Mouse (Mus musculus): ENCODE measurements around the gene Gns.
"Not testable (repeated sequence)": the region's sequence is repeated elsewhere in the genome, so short reads cannot be mapped to it uniquely, and the experiment has no call there.

Gene Gns

DNA sequence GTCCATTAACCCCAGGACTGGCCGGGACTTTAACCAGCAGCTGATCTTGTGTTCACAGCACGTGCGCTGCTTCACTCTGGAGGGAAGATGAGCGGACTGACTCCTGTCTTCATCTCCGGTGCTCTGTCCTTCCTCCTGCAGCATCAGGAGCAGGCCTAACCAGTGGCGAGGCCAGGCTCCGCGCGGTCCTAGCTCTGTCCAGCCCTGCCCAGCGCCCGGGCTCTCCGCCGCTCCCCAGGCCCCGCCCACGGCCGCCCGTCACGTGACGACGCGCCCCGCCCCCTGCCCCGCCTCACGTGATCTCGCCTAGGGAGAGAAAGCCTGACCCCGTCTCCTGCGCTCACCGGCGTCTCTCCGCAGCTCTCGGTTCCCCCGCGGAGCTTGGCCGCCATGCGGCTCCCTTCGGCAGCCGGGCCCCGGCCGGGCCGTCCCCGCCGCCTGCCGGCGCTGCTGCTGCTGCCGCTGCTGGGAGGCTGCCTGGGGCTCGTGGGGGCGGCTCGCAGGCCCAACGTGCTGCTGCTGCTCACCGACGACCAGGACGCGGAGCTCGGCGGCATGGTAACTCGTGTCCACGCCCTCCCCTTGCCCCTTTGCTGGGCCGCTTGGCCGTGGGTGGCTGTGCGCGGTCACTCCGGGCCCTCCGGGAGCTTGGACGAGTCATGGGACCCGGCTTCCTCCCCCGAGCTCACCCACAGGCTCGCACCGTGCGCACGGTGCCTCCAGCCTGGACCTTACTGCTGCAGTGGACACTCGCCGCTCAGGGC, at the start of gene Gns:
Gns (plus strand) TSS at position 290 of the 764 bp plus-strand sequence.
- DNase-seq (ENCODE audit: low read depth): peak; percentile 54

DNA sequence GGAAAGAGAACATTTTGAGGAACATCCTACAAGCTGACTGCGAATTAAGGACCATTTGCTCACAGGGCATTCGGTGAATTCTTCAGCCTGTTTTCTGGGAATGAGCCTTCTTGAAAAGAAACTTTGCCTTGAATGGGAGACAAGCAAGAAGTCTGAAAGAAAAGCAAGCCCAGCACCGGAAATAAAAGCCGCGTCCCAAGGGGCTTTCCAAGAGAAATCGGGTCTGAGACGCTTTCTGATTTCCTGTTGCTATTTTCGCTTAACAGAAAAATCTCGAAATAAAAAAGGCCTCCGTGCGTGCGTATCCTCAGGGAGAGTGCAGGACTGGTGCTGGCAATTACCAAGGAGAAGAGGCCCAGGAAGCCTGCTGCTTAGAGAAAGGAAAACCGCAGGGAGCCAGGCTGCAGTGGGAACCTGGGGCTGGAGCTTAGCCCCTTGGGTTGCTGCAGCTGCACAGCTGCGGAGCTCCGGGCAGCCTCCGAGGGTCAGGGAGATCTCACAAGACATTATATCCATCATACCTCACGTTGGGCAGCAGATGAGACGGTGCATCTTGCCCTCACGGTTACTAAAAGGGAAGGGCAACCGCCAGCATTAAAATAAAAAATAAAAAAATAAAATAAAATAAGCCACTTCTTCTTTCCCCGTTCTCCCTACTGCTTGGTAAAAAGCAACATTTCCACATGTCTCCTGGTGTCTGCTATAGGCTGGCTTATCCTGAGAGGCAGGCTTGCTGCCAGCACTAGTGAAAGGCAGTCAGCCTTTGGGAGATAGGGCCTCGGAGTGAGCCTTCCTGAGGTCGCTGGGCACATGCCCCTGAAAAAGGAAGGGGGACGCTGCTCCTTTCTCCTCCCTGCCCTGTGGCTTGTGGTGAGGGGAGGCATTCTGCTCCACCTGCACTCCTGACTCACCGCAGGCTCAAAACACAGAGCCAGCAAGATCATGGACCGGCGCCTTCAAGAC, 49.3 kb upstream of the Gns start:
- DNase-seq (ENCODE audit: low read depth): no peak

DNA sequence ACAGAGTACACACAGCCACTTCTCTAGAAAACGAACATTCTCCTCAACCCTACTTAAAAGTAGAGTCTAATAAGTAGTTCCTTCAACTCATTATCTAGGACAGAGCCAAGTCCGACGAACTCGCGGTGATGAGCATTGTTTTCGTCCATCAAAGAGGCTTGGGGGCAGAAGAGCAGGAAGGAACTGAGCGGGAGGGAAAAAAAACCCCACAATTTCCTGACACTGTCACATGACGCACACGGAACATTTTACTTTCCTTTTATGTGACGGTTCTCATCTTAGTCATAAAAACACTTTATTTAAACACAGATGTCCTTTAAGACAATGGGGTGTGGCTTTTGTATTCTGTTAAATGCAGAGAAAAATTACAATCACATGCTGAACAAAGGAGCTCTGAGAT, 48.5 kb upstream of the Gns start:
- DNase-seq (ENCODE audit: low read depth): no peak

DNA sequence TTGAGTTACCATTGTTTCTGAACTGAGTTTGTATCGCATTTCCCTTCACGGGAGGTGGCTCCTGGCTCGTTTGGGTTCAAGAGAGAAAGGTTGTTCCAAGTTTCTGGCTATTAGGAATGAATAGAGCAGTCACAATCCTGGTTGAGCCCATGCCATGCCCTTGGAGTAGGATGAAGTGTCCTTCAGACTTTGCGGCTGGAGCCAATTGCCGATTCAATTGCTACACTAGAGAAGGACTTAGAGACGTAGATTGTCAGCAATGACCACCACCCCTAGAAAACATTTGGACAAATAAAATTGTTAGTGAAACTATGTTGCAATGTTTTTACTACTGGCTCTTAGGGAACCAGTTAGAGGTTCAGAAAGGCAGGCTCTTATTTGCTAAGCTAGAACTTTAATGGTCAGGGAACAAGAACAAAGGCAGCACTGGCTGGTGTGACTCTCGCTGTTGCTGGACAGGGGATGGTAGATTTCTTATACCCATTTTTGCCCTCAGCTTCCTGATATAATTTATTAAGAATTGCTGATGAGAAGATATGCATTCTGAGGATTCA, 46.4 kb upstream of the Gns start:
- DNase-seq (ENCODE audit: low read depth): no peak

DNA sequence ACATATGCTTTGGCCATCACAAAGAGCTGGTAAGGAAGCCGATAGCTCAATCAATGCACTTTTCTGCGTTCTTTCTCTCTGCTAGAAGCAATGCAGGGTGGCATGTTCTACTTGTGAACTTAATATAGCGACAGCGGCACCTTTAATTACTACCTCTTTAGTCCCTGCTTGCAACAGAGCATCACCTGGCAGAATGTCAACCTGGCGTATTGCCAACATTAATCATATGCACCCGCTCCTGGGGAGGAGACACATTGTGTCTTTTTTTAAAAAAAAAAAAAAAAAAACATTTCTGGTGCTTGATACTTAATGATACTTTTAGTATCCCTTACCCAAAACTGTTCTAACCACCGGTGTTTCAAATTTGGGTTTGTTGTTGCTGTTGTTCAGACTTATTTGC, 41.4 kb upstream of the Gns start:
- DNase-seq (ENCODE audit: low read depth): no peak

DNA sequence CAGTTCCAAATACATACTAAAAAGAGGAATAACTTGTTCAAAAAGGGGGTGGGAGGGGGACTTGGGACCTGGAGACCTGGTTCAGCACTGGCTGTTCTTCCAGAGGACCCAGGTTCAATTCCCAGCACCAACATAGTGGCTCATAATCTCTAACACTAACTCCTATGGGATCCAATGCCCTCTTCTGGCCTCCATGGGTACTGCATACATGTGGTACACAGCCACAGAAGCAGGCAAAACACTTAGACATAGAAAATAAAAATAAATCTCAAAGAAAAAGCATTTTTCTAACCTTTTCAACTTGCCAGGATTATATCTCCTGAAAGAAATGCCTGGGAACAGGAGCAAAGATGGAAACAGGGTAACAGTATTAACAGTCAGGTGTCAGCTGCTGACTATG, 38.7 kb upstream of the Gns start:
- DNase-seq (ENCODE audit: low read depth): no peak

DNA sequence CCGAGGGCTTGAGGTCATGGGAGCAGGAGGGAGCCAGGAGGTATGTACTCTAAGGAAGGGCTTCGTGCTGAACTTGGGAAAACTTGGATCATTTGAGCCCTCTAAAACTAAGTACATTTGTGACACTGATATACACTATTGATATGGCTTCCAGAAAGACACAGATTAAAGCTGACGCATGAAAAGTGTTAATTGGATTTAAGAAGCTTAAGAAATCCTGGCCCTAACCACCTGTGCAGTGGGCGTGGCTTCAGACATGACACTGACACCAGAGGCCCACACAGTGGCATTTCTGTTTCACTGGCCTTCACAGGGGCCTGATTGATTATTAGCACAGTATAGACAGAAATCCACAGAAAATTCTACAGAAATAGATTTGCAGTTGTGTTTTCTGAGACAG, 35.3 kb upstream of the Gns start:
- no peak for DNase-seq (ENCODE audit: low read depth)

DNA sequence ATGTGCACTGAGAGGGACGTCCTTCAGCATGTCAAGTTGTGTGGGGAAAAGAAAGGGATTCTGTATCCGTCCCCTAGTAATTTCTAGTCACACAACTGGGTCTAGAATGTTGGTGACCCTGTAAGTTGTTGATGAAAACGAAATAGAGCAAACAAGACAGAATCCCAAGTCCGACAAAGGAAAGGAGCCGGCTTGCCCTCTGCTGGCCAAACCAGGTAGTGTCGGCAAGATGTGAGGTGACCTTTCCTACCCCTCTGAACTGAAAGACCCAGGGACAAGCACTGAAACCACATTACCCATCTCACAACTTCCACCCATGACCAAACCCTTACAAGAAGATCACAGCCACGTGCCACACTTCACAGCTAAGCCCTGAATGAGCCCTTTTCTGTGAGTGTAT, 34.0 kb upstream of the Gns start:
- peak; percentile 59 for DNase-seq (ENCODE audit: low read depth)

DNA sequence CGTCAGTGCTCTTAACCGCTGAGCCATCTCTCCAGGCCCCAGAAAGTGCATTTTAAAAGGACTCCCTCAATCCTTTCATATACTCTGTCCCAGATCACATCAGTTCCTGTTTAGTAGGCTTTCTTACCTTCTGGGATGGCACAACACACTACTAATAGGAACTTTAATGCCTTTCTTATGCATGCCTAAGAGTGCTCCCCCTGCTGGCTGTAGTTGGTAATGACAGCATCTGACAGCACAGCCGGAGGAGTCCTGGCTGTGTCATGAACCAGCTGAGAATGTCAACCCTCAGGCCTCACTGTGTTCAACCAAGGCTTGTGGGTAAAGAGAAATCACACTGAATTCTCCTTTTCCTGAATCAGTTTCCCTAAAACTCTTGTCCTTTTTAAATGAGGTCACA, 30.3 kb upstream of the Gns start:
- DNase-seq (ENCODE audit: low read depth): peak; percentile 43

DNA sequence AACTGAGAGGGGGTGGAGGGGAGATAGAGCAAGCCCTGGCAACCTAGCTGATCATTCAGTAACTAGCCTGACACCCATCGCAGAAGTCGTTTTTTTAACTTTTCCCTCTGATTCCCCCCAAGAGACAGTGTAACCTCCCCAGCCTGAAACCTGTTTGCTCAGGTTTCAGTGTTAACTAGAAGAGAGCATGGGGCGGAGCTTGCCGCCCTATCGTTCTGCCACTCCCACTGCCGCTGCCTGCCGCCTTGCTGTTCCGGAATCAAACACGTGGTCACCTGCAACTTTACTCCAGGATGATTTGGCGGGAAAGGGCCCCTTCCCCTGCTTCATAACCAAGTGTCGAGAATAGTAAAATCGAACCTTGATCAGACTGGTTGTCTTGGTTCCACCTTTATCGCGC, 28.4 kb upstream of the Gns start:
- DNase-seq (ENCODE audit: low read depth): not testable (repeated sequence)

DNA sequence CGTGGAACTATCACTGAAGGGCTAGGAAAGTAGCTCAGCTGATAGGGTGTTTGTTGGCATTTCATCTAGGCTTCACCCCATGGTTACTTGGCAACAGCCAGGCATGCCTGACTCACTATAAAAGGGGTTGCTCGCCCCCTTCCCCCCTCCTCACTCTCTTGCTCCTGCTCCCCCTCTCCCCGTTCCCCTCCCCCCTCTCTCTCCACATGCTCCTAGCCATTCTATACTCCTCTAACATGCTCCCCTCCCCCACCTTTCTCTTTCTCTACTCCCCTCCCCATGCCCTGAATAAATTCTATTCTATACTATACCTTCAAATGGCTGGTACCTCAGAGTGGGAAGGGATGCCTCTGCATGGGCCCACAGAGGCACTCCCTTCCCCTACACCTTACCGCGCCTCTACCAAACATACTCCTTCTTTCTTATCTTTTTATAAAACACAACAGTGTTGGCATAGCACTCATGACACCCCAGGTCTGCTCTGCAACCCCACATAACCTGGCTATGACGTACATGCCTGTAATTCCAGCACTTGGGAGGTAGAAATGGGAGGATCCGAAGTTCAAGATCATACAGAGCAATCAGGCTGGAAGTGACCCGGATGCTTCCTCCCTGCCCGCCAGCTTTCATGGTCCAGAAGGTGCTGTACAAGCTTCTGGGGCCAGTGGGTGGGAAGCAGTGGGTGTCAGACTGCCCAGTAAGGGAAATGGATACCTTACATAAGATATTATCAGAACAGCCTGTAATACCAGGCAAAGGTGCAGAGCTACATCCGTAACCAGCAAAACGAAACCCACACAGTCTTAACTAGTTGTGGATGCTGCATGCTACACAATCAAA, 23.9 kb upstream of the Gns start:
- DNase-seq (ENCODE audit: low read depth): no peak

DNA sequence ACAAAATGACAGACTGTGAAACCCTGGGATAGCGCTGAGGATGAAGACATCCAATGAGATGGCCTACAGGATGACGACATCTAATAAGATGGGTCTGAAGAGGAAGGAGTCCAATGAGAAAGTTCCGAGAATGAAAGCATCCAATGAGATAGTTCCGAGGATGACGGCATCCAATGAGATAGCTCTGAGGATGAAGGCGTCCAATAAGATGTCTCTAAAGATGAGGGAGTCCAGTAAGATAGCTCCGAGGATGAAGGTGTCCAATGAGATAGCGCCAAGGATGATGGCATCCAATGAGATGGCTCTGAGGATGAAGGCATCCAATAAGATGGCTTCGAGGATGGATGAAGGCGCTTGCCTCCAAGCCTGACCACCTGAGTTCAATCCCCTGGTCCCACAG, 22.6 kb upstream of the Gns start:
- no peak for DNase-seq (ENCODE audit: low read depth)

DNA sequence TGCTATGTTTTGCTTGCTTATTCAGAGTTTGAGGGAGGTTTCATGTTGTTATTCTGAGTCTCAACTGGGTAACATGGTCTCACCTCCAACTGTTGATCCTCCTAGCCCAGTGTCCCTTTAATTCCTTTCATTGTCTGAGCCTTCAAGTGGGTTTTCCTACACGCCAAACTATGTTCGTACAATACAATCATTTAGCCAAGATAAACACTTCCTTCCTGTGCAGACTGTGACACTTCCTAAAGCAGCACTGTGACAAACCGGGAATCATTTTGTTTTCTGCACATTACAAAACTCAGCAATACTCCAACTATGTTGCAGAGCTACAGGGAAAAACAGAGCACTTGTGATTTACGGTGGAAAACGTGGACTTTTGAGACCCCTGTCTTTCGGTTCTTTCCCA, 21.0 kb upstream of the Gns start:
- DNase-seq (ENCODE audit: low read depth): no peak

DNA sequence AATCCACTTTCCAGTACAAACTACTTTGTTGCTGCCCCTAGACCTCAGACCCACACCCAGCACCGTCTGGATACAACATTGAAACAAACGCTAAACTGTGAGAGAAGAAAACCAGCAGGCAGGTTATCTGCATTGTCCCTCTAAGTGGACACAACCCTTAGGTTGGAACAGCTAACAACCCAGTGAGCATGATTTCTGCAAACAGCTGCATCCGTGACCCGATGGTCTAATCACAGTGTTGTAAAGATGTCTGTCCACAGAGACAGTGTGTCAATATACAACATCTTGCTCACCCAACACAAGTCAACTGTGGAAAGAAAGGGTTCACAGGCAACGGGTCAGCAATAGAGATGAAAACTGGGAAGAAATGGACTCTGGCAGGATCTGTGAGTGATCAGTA, 15.6 kb upstream of the Gns start:
- no peak for DNase-seq (ENCODE audit: low read depth)

DNA sequence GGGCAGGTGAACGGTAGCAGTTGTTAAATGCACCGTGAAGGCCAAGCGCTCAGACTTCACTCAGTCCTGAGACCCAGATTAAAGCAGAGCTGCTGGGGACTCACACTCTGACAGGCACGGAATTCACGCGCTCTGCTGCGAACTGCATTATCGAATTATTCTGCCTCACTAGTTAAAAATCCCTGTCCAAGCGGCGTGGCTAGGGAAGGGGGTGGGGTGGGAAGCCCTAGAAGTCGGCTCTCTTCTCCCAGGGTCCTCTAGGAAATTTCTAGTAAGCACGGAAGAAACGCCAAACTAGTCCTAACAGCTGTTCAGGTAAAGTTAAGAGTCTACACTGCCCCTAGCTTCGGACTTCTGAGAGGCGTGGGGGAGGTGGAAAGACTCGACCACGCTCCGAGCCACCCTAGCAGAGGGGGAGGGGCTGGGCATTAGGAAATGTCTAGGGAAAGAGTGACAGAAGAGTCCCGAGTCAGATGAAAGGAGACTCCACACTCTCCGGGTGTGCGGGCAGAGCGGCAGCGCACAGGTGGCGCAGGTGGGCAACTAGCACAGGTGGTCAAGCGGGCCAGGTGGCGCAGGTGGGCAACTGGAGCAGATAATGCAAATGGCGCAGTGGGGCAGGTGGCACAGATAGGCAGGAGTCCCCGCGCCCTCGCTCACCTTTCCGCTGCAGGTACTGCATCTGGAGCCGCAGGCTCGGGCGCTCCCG, 14.4 kb upstream of the Gns start:
- no peak for DNase-seq (ENCODE audit: low read depth)

DNA sequence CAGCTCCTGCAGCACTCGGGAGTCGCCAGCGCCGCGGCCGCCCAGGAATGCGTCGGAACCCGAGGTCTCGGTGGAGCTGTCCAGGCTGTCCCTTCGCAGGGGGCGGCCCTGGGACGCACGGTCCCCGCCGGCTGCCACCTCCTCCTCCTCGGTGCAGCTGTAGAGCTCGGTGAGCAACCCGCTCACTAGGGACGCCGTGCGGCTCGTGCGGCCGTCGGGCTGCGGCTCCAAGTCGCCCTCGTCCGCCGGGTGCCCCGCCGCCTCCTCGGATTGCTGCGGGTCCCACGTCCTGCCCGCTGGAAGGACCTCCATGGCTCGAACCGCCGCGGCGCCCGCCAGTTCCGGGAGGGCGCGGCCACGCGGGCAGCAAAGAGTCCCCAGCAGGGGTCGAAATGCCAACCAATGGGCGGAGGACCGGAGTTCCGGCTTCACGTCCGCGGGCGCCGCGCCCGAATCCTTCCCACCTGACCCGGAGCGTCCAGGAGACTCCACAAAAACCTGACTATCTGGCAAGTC, 13.8 kb upstream of the Gns start, which contains the start of gene Tbc1d30:
Tbc1d30 (minus strand) TSS at position 213 of the 516 bp plus-strand sequence.
- DNase-seq (ENCODE audit: low read depth): no peak

DNA sequence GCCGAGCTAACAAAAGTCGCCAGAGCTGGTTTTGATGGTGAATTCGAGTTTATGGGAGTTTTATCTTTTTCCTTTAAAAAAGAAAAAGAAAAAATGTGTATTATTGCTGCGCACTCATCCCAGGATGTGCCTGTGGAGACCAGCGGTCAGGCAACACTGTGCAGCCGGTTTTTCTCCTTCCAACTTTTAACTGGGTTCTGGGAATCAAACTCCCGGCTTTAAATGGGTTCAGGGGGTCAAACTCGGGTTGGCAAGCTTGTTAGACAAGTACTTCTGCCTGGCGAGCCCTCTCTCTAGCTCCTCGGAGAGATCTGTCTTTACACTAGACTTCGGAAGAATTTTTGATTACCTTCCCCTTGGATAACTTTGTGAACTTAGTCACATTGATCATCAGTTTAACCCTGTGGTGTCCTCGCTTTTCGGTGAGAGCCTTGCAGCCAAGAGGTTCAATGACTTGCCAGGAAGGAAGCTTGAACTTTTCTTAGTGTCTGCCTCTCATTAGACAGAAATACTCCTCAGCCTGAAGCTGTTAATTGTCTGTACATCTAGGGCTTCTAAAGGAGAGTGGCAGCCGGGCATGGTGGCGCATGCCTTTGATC, 13.1 kb upstream of the Gns start:
- no peak for DNase-seq (ENCODE audit: low read depth)

DNA sequence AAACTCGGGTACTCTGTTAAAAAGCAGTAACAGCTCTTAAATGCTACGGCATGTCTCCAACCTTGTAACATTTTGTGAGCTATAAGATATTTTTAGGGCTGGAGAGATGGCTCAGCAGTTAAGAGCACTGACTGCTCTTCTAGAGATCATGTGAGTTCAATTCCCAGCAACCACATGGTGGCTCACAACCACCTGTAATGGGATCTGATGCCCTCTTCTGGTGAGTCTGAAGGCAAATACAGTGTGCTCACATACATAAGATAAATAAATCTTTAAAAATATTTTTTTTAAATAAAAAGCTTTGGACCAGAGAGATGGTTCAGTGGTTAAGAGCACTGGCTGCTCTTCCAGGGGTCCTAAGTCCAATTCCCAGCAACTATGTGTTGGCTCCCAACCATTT, 4.5 kb upstream of the Gns start:
- DNase-seq (ENCODE audit: low read depth): no peak

DNA sequence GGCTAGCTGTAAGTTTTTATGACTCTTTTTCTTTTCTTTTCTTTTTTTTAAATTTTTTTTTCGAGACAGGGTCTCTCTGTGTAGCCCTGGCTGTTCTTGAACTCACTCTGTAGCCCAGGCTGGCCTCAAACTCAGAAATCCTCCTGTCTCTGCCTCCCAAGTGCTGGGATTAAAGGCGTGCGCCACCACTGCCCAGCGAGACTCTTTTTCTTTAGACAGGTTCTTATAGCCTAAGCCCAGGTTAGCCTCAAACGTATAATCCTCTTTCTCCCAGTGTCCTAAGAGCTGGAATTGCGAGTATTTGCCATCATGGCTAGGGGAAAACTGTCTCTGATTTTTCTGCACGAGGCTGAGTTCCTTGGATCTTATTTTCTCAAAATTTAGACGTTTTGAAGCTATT, 1.7 kb upstream of the Gns start:
- DNase-seq (ENCODE audit: low read depth): no peak

DNA sequence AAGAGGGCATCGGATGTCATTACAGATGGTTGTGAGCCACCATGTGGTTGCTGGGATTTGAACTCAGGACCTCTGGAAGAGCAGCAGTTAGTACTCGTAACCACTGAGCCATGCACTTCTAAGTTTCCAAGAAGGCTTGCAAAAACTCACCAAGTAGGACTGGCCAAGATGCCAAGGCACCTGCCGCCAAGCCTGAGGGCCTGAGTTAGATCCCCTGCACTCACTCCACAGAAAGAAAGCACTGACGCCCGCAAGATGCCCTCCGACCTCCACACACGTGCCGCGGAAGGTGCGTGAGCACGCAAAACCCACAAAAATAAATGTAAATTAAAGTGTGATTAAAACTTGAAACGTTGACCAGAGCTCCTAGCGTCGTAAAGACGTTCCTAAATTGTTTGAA, 584 bp upstream of the Gns start:
- DNase-seq (ENCODE audit: low read depth): no peak

All from c-Kit-positive CD71-negative TER-119-negative erythroid progenitor cells, embryonic 14.5 days (primary cell).